Comparison of ENCODE assay signal across 15 mouse cellular contexts in the genomic region with DNA sequence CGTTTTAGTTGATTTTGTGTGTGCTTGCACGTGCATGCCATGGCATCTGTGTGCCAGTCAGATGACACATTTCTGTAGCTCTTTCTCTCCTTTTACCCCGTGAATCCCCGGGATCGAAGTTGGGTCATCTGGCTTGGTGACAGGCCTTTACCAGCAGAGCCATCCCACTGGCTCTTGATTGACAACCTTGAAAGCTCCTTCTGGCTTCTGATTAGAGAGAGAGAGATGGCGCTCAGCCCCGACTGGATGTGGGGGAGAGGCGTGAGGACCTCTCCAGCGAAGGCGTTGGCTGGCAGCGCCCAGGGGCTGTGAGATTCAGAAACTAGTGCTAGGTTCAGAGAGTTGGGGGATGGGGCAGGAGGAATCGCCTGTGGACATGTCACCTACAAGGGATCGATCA. TPM values are rescaled to one million over a fixed set of nuclear protein-coding genes. Genes with fewer than 3 reads are reported as not detected.
DNase-seq lines count a peak whose midpoint lies in the region; ATAC-seq and TF ChIP-seq lines count a peak whose summit lies in the region.
"Had no signal": no experiment of that assay in that cellular context is flagged by ENCODE, and none has a peak within 500 bp of the region (broad histone marks: within the 10 kb centered on the region; RNA-seq: fewer than 3 reads in every experiment).

No protein-coding gene starts in this region.

- peak; percentile 52 to 59 for DNase-seq in right cerebral cortex, adult 2 months (ENCODE audit: low spot score in 2 of 2)
- no peak for DNase-seq in right cerebral cortex, postnatal 25 days
- no peak for DNase-seq in hindbrain, postnatal 0 days (ENCODE audit: low spot score)
- DNase-seq in telencephalon, adult 2 months (ENCODE audit: low read depth, low spot score) = peak; percentile 31
- DNase-seq in urinary bladder, postnatal 14 days (ENCODE audit: low spot score) = no peak
- DNase-seq: adrenal gland, postnatal 25 days; B cell, adult 2 months; kidney, postnatal 14 days; liver had no signal

- H3K27ac ChIP-seq in forebrain, embryonic 15.5 days (replicated peaks) = 0 out of 2 replicates have a peak overlapping the region, but pooled peaks have one; percentile 31
- no peak overlapping the region for H3K27ac ChIP-seq in forebrain, embryonic 12.5 days
- H3K27ac ChIP-seq in hindbrain, postnatal 0 days = 0 out of 2 replicates have a peak overlapping the region, but pooled peaks have one; percentile 38
- no peak overlapping the region for H3K27ac ChIP-seq in kidney, embryonic 14.5 days (ENCODE audit: low read depth, low read length)
- H3K27ac ChIP-seq: embryonic facial prominence, embryonic 12.5 days; macrophage had no signal

- 56% methylated on average over 13 of the region's 13 CpGs for WGBS in forebrain, embryonic 15.5 days
- 84% methylated on average over 13 of the region's 13 CpGs for WGBS in forebrain, embryonic 12.5 days
- WGBS in hindbrain, postnatal 0 days = 43% methylated on average over 13 of the region's 13 CpGs
- WGBS in kidney, embryonic 14.5 days = 85% methylated on average over 13 of the region's 13 CpGs

- peaks cover 39% of the 10 kb centered on the region for H3K36me3 ChIP-seq in forebrain, embryonic 15.5 days
- H3K36me3 ChIP-seq in forebrain, embryonic 12.5 days (replicated peaks) = peaks cover 52% of the 10 kb centered on the region
- peaks cover 34% of the 10 kb centered on the region for H3K36me3 ChIP-seq in hindbrain, postnatal 0 days (ENCODE audit: insufficient read depth, low read length)
- H3K36me3 ChIP-seq in kidney, embryonic 14.5 days (ENCODE audit: control insufficient read depth, insufficient read depth, low read length) = peaks cover 34% of the 10 kb centered on the region

- H3K9me3 ChIP-seq in forebrain, embryonic 15.5 days = no peaks in the 10 kb centered on the region
- H3K9me3 ChIP-seq in forebrain, embryonic 12.5 days = no peaks in the 10 kb centered on the region
- H3K9me3 ChIP-seq in hindbrain, postnatal 0 days (ENCODE audit: low read length) = no peaks in the 10 kb centered on the region
- H3K9me3 ChIP-seq in kidney, embryonic 14.5 days (ENCODE audit: control insufficient read depth, low read length) = no peaks in the 10 kb centered on the region
- H3K9me3 ChIP-seq: embryonic facial prominence, embryonic 12.5 days had no signal

- no peak for ATAC-seq in forebrain, embryonic 15.5 days (replicated peaks)
- no peak for ATAC-seq in forebrain, embryonic 12.5 days (ENCODE audit: low FRiP score)
- no peak for ATAC-seq in hindbrain, postnatal 0 days
- no peak for ATAC-seq in kidney, embryonic 14.5 days (ENCODE audit: low FRiP score, low TSS enrichment)

- peak overlapping the region; percentile 27 for H3K4me2 ChIP-seq in forebrain, embryonic 15.5 days (replicated peaks)
- H3K4me2 ChIP-seq in forebrain, embryonic 12.5 days = no peak overlapping the region
- H3K4me2 ChIP-seq in hindbrain, postnatal 0 days (ENCODE audit: low read depth, low read length) = peak overlapping the region; percentile 13; the same call in 1 of the 2 replicates
- no peak overlapping the region for H3K4me2 ChIP-seq in kidney, embryonic 14.5 days (replicated peaks; ENCODE audit: low read depth, low read length)
- H3K4me2 ChIP-seq: embryonic facial prominence, embryonic 12.5 days had no signal

- H3K9ac ChIP-seq in forebrain, embryonic 15.5 days (replicated peaks) = no peak overlapping the region
- no peak overlapping the region for H3K9ac ChIP-seq in forebrain, embryonic 12.5 days
- 0 out of 2 replicates have a peak overlapping the region, but pooled peaks have one; percentile 24 for H3K9ac ChIP-seq in hindbrain, postnatal 0 days (replicated peaks; ENCODE audit: low read length)
- no peak overlapping the region; the same call in 1 of the 2 replicates for H3K9ac ChIP-seq in kidney, embryonic 14.5 days (ENCODE audit: low read depth, low read length)
- H3K9ac ChIP-seq: embryonic facial prominence, embryonic 12.5 days had no signal

- TF ChIP-seq CTCF in hindbrain, postnatal 0 days (IDR thresholded peaks at IDR 0.05; ENCODE audit: low read depth) = no peak

- H3K4me1 ChIP-seq in forebrain, embryonic 15.5 days = peaks cover 36% of the 10 kb centered on the region
- peaks cover 36% of the 10 kb centered on the region for H3K4me1 ChIP-seq in forebrain, embryonic 12.5 days
- peaks cover 12% of the 10 kb centered on the region for H3K4me1 ChIP-seq in hindbrain, postnatal 0 days (ENCODE audit: insufficient read depth, low read length)
- peaks cover 16% of the 10 kb centered on the region for H3K4me1 ChIP-seq in kidney, embryonic 14.5 days (ENCODE audit: control insufficient read depth, insufficient read depth, low read length)

- H3K4me3 ChIP-seq in forebrain, embryonic 15.5 days = peak overlapping the region; percentile 4
- no peak overlapping the region for H3K4me3 ChIP-seq in forebrain, embryonic 12.5 days (replicated peaks)
- H3K4me3 ChIP-seq in hindbrain, postnatal 0 days (ENCODE audit: low read length) = no peak overlapping the region
- no peak overlapping the region for H3K4me3 ChIP-seq in kidney, embryonic 14.5 days (ENCODE audit: low read length)
- H3K4me3 ChIP-seq: embryonic facial prominence, embryonic 12.5 days had no signal

- no peaks in the 10 kb centered on the region for H3K27me3 ChIP-seq in forebrain, embryonic 15.5 days
- H3K27me3 ChIP-seq in forebrain, embryonic 12.5 days = no peaks in the 10 kb centered on the region
- H3K27me3 ChIP-seq in hindbrain, postnatal 0 days (ENCODE audit: insufficient read depth, low read length) = no peaks in the 10 kb centered on the region
- H3K27me3 ChIP-seq in kidney, embryonic 14.5 days (ENCODE audit: control insufficient read depth, insufficient read depth, low read length) = no peaks in the 10 kb centered on the region

RNA-seq across cellular contexts. Expression of a gene that starts 2.3 kb away (rescaled TPM):
- 117 and 120 TPM in 2 replicates for polyA plus RNA-seq in forebrain, embryonic 15.5 days (2015; fragmentation: Nextera tagmentation; extraction: Ambion mirVana)
- 77.2 and 87.9 TPM in 2 replicates for polyA plus RNA-seq in forebrain, embryonic 12.5 days (2016; fragmentation: Nextera tagmentation; extraction: Ambion mirVana)
- 144 and 172 TPM in 2 replicates for total RNA-seq in hindbrain, postnatal 0 days (2014; rRNA removed)
- polyA plus RNA-seq in hindbrain, postnatal 0 days (2015; fragmentation: Nextera tagmentation; extraction: Ambion mirVana) = 106 and 118 TPM in 2 replicates
- 30.7 and 51.1 TPM in 2 replicates for polyA plus RNA-seq in kidney, embryonic 14.5 days (2014; fragmentation: Nextera tagmentation; extraction: Ambion mirVana)
- polyA plus RNA-seq: macrophage had no signal

RNA-seq across cellular contexts. Expression of a gene that starts 13.6 kb away (rescaled TPM):
- 7.3 and 8.8 TPM in 2 replicates for polyA plus RNA-seq in forebrain, embryonic 15.5 days (2015; fragmentation: Nextera tagmentation; extraction: Ambion mirVana)
- 17.2 and 18.6 TPM in 2 replicates for polyA plus RNA-seq in forebrain, embryonic 12.5 days (2016; fragmentation: Nextera tagmentation; extraction: Ambion mirVana)
- total RNA-seq in hindbrain, postnatal 0 days (2014; rRNA removed) = 4.3 and 7.0 TPM in 2 replicates
- polyA plus RNA-seq in hindbrain, postnatal 0 days (2015; fragmentation: Nextera tagmentation; extraction: Ambion mirVana) = 3.7 and 4.0 TPM in 2 replicates
- 7.8 and 11.1 TPM in 2 replicates for polyA plus RNA-seq in kidney, embryonic 14.5 days (2014; fragmentation: Nextera tagmentation; extraction: Ambion mirVana)

RNA-seq across cellular contexts. Expression of a gene that starts 13.9 kb away (rescaled TPM):
- polyA plus RNA-seq in forebrain, embryonic 15.5 days (2015; fragmentation: Nextera tagmentation; extraction: Ambion mirVana) = 0.66 and 1.1 TPM in 2 replicates
- 0.51 and 0.68 TPM in 2 replicates for polyA plus RNA-seq in forebrain, embryonic 12.5 days (2016; fragmentation: Nextera tagmentation; extraction: Ambion mirVana)
- total RNA-seq in hindbrain, postnatal 0 days (2014; rRNA removed) = 1.0 TPM in 1 of 2 replicates, not detected in the other
- 0.52 and 0.76 TPM in 2 replicates for polyA plus RNA-seq in hindbrain, postnatal 0 days (2015; fragmentation: Nextera tagmentation; extraction: Ambion mirVana)
- 0.22 and 0.43 TPM in 2 replicates for polyA plus RNA-seq in kidney, embryonic 14.5 days (2014; fragmentation: Nextera tagmentation; extraction: Ambion mirVana)
- total RNA-seq: gastrocnemius, adult 8-10 months had no signal

RNA-seq across cellular contexts. Expression of a gene that starts 14.7 kb away (rescaled TPM):
- polyA plus RNA-seq in forebrain, embryonic 15.5 days (2015; fragmentation: Nextera tagmentation; extraction: Ambion mirVana) = 99.6 and 102 TPM in 2 replicates
- polyA plus RNA-seq in forebrain, embryonic 12.5 days (2016; fragmentation: Nextera tagmentation; extraction: Ambion mirVana) = 73.2 and 79.0 TPM in 2 replicates
- 75.4 and 116 TPM in 2 replicates for total RNA-seq in hindbrain, postnatal 0 days (2014; rRNA removed)
- 129 and 131 TPM in 2 replicates for polyA plus RNA-seq in hindbrain, postnatal 0 days (2015; fragmentation: Nextera tagmentation; extraction: Ambion mirVana)
- polyA plus RNA-seq in kidney, embryonic 14.5 days (2014; fragmentation: Nextera tagmentation; extraction: Ambion mirVana) = 85.5 and 112 TPM in 2 replicates

RNA-seq across cellular contexts. Expression of a gene that starts 20.8 kb away (rescaled TPM):
- 7.3 and 9.0 TPM in 2 replicates for polyA plus RNA-seq in forebrain, embryonic 15.5 days (2015; fragmentation: Nextera tagmentation; extraction: Ambion mirVana)
- polyA plus RNA-seq in forebrain, embryonic 12.5 days (2016; fragmentation: Nextera tagmentation; extraction: Ambion mirVana) = 21.8 and 23.5 TPM in 2 replicates
- total RNA-seq in hindbrain, postnatal 0 days (2014; rRNA removed) = 13.2 and 16.5 TPM in 2 replicates
- 11.4 and 12.6 TPM in 2 replicates for polyA plus RNA-seq in hindbrain, postnatal 0 days (2015; fragmentation: Nextera tagmentation; extraction: Ambion mirVana)
- 43.5 and 72.9 TPM in 2 replicates for polyA plus RNA-seq in kidney, embryonic 14.5 days (2014; fragmentation: Nextera tagmentation; extraction: Ambion mirVana)

Comparison
In these comparisons a context has a peak if more than half of its experiments do, and no peak if none do; other contexts are left out.
1. H3K27ac ChIP-seq: peak in forebrain, embryonic 15.5 days (single experiment) and hindbrain, postnatal 0 days (single experiment); none in forebrain, embryonic 12.5 days (single experiment) and kidney, embryonic 14.5 days (single experiment).
2. H3K4me2 ChIP-seq: peak in forebrain, embryonic 15.5 days (single experiment) and hindbrain, postnatal 0 days (single experiment); none in forebrain, embryonic 12.5 days (single experiment) and kidney, embryonic 14.5 days (single experiment).
3. DNase-seq: peak in right cerebral cortex, adult 2 months (2 of 2) and telencephalon, adult 2 months (single experiment); none in right cerebral cortex, postnatal 25 days (single experiment), hindbrain, postnatal 0 days (single experiment) and urinary bladder, postnatal 14 days (single experiment).